Mouse (Mus musculus) adrenal gland, adult (tissue): ENCODE measurements at regions not wholly inside any gene's neighbourhood (a gene's known extent, or its start where the extent isn't known, plus 50 kb on each side); places are given as distances from the start of the nearest gene placed in this dataset.

ENCODE experiments used
- DNase-seq, 2 experiments: peaks; one replicate each; pipeline ENCODE4 v3.0.0; 2022 to 2023; ENCODE audit warnings: low spot score in 1 of 2; ENCODE audit not compliant: inconsistent age in 2 of 2

DNA sequence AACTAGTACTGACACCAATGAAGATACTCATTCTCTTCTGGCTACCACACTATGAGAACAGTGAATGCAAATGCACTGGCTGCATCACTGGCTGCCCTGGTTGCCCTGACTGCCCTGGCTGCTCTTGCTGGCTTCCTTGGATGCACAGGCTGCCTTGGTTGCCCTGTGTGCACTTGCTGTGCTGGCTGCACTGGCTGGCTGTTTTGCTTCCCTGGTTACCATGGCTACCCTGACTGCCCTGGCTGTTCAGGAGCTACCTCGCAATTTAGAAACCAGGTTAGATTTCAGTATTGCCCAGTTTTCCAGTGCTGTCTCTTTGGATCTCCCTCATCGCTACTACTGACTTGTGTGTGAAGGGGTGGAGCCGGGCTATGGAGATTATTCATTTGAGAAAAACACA is 175.7 kb downstream of the Fat4 start:
- no peak for DNase-seq

DNA sequence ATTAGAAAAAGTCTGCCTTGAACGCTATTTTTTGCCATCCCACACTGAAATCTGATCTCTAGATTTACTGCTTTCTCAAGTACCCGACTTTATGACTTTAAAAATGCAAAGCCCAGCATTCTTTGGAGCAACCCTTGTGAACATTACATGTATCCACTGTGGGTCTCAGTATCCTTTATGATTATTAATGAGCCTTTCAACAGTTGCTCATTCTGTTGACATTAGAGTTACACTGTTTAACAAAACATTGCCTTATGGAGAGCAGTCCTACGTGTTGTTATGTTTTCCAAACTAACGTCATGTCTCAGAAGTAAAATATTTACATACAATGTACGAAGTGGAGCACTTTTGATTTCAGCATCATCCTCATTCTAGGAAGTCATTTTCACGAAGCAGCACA is 178.7 kb downstream of the Fat4 start:
- DNase-seq: no peak

DNA sequence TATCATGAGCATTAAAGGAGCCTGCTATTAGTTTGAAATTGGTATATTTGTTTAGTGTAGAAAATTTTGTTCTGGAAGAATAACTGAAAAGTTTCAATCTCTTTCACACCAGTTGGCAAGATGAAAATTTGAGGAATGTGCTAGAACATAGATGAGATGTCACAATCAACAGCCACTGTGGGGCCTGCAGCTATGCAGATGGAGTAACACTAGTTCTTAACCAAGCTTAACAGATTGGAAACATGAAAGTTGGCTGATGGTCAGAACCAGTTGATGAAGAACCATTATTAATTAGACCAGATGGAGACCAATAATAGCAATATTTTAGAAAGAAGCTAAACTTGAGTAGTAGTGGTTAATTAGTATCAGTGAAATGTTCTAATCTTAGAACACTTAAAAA is 182.3 kb downstream of the Fat4 start:
- DNase-seq: no peak

DNA sequence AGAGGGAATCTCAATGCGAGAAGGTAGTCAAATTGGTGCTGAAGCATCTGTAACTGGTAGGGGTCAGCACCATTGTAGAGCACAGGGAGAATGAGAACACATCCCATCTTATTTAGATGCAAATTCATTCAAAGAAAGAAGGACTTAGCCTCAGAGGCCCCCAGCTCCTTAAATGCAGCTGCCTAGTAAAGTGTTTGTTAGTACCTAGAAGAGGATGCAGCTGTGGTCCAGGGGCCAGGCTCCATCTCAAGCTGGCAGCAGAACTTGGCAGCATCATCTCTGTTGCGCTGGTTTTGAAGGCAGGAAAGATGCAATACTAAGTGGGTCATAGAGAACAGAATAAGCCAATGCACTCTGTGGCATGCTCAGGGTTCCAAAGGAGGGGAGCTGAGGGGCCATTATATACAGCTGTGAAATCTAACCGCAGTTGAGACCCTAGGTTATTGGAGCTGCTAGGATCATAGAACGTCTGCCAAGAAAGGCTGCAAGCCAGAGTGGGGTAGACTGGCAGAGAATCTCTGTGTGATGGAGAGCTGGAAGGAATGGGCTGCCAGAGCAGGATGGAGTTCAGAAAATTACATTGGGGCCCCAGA is 196.0 kb downstream of the Fat4 start:
- no peak for DNase-seq

DNA sequence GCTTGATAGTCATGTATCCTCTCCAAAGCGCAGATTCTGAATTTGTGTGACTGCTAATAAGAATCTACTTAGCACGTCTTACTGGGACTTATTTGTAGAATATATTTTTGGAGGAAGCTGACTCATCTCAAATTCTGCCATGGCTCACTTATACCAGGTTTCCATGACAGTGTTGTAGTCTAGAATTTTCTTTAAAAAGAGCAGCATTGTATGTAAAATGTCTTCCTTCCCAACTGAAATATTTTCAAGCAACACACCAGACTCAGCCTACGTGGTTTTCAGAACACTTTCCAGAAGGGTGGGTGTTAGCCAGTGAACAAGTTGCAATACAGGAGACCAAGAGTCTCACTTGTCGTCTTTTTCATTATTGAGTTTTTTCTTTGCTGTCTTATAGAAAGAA is 202.2 kb downstream of the Fat4 start:
- DNase-seq: no peak

DNA sequence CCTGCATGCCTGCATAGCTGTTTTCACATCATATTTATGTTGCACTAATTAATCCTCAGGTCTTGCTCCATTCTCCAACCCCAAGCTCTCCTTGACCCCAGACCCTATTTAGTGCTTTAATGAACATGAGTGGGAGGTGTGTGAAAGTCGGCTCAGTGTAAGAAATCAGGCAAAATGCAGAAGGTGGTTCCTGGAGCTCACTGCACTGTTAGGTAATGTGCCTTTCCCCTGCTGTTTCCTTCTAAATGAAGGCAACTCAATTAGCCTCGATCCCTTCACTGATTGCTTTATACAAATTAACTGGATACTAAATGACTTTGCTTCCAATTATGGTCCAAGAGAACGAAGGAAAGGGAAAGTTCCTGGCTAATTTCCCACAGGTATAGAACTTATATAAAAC is 215.6 kb downstream of the Fat4 start:
- DNase-seq: no peak

DNA sequence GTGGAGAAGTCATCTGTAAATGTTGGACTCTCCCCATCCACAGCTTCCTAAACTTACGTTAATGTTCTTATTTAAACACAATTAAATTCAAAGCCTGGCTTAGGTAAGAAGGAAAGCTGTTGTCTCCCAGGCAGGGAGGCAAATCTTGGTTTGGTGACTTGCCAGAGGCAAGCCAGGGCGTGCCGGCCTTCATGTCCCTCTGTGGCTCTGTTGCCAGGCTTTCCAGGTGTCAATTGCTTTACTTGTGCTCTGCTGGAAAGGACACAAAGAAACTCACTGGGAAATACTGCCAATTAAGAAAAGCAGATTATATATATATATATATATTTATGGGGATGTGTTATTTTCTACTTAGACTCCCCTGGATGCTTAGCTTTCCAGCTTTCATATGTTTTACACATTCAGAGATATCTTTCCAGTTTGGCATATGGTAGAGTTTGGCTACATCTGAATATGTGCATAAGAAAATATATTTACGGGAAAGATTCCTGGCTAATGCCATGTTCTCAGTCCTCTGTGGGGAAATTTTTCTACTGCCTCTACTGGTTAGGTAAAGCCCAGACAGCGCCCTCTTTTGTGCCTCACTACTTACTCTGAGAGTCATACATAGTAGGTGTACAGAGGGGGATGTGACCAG is 223.1 kb downstream of the Fat4 start:
- DNase-seq: no peak

DNA sequence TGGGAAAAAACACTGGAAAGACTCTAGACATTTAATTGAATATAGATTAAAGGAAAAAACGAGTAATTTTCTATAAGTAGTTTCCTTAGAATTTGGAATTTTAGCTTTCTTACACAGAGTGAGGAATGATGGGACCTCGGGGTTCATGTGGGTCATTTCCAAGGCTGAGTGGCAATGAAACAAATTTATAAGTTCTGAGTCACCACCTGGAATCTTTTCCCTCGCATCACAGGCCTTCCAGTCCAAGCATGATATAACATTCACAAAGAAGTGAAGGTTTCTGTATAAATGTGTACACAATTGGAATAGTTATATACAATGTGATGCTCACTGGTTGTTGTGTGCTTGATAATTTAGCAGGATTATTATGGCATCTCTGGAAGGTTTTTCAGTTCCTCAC is 227.3 kb downstream of the Fat4 start:
- DNase-seq: peak in 1 of 2 experiments; percentile 52

DNA sequence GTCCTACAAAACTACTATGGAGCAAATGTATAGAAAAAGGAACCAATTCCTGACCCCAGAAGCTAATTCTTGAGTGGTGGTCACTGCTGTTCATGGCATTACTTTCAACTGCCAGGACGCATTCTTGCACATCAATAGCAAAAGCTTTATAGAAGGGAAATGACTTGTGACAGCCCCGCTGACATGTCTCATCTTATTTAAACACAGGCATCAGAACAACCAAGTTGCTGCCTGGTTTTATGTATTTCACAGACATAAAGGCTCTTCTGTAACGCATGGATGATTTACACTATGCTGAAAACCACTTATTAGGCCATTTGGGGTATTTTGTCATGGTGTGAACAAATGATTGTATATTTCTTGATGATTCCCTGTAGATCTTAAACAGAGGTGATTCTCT is 228.1 kb downstream of the Fat4 start:
- DNase-seq: no peak

DNA sequence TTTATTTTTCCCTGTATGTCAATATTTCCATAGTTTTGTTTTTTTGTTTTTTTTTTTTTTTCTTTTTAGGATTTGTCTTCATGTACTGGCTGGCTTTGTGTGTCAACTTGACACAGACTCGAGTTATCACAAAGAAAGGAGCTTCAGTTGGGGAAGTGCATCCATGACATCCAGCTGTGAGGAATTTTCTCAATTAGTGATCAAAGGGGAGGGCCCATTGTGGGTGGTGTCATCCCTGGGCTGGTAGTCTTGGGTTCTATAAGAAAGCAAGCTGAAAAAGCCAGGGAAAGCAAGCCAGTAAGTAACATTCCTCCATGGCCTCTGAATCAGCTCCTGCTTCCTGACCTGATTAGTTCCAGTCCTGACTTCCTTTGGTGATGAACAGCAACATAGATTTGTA is 228.7 kb downstream of the Fat4 start:
- no peak for DNase-seq

DNA sequence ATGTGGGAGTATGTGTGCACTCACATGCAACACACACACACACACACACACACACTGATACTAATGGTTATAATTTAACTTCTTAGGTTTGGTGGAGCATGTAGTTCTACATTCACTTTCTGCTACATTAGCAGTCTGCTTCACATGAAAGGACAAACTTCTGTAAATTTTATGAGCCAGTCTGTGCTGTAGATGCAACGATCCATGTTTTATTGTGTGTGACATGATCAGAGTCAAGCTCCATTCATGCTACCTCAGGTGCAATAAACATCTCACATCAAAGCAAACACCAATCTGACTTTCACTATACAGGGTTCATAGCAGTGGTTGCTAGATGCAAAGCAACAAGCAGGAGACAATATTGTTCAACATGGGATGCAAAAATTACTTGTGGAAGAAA is 235.5 kb downstream of the Fat4 start:
- no peak for DNase-seq

DNA sequence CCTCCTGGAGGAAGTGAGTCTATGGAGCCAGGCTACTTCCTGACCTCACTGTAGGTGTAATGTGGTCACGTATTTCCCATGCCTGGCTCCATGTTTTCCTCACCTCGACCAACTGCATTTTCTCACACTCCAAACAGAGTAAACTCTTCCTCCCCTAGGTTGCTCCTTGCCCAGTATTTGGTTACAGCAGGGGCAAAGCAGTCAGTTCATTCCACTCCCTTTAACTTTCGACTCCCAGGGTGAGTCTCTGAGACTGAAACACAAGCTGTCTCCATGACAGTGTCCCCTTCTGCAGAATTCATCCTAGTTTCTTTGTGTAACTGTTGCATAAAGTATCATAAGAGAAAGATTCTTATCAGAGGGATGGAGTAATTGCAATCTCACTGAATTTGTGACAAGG is 243.8 kb downstream of the Fat4 start:
- peak in 1 of 2 experiments; percentile 32 for DNase-seq

DNA sequence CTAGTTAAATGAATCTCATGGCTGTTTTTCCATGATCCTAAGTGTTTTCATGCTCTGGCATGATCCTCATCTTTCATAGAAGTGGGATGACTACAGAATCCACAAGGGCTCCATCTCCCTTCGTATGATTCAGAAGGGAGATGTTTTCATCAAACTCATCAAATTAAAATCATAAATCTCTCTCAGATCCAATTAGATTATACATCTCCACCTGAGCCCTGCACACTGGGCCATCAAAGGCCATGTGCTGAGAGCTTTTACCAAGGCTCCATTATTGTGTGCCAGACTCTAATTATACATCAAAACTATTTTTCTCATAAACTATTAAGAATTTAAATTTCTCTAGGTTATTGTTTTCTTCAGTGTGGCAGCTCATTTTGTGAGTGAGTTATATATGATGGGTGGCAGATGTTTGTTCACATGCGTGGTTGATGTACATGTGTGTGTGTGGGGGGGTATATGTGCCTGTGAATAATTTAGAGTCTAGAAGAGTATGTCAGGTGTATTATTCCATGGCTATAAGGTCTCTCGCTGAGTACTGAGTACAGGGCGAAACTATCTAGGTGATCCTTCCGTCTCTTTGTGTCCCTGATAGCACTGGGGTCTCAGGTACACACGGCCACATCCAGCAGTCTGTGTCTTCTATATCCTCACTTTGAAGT is 278.4 kb downstream of the Fat4 start:
- DNase-seq: no peak

DNA sequence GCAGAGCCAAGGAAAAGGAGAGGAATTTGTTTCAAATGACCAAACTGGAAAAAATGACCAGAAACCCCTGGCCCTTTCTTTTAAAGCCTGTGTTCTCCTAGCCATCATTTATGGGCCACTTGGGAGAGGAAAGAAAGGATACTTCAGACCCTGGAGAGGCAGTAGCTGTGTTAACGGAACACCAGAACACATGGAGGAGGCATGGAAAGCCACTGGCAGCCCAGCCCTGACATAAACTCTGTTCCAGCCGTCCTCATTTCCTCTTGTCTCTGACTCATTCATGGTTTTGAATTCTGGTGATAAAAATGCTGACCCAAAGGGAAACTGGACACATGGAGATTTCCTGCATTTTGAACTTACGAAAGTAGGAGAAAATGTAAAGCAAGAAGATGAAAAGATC is 295.9 kb downstream of the Fat4 start:
- DNase-seq: no peak

DNA sequence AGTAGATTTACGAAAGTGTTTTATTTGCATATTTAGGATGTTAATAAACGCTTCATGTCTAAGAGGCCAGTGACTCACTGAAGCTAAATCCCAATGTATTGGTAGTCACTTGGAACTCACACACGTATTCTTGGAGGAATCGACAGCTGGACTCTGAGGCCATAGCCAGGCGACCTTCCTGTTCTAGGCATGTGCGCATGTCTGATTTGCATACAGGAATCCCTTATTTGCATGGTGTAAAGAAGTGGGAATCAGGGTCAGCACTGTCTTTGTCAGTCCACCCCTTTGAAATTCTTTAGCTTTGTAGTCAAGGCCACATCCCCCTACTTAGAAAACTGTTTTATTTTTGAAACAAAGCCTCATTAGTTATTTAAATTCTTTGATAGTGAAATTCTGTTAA is 308.4 kb downstream of the Fat4 start:
- DNase-seq: no peak

DNA sequence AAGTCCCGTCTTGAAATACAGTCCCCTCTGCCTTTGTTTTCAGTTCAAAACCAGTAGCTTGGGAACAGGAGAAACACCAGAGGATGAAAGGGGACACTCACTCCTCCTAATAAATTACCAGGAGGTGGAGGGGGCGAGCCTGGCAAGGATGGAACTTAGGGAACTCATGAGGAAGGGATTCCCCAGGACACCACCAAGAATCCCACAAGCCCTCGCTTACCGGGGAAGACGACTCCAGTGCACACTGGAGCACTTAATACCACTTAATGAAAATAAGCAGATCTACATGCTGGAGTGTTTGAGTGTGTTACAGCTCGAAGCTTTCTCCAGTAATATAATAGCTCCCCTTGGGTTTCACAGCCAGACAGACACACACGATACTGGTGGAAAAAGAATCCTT is 315.9 kb downstream of the Fat4 start:
- no peak for DNase-seq

DNA sequence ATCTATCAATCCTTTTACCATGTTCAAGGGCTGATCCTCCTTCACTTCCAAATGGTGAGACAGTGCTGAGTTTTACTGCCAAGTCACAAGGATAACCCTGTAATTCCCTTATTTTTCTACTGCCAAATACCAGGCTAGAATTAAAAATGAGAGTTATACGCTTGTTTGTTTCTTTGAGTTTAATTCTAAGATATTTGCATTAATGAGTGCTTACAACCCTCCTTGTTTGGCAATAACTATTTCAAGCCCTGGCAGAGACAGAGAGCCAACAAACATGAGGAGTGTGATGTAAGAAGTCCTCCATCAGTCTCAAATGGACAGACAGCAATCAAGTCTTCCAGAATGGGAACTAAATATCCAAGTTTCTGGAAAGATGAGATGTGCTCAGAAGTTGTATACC is 321.9 kb downstream of the Fat4 start:
- DNase-seq: no peak

DNA sequence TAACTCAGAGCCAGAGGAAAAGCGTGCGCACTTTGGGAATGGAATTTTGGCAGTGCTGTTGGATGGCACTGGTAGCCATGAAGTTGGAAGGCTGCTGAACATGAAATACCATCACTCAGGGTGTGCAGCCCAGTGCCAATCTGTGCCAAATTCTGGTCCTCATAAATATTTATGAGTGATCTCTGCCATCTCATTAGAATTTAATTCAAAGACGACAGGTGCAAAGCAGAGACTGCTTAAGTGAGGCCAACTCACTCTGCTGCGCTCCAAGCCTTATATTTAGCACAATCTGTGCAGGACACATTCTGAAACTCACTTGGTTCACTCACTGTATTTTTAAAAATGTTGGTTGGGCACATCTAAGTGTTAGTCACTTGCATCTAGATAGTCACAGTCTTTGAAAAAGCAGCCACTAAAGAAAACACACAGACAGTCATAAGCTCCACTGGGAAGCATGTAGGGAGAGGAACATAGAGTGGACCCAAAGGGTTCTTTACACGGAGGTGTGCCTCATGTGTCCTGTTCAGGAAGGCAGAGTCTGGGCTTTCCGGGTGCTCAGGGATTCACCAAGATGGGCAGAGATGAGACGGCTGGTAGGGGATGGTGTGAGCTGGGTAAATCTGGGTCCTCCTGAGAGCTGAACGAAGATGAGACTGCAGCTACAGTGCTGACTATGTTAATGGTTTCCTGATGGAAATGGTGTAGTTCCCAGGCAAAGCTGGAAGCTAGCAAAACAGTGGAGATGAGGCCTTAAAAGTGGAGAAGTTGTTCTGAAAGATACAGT is 322.8 kb downstream of the Fat4 start:
- no peak for DNase-seq

DNA sequence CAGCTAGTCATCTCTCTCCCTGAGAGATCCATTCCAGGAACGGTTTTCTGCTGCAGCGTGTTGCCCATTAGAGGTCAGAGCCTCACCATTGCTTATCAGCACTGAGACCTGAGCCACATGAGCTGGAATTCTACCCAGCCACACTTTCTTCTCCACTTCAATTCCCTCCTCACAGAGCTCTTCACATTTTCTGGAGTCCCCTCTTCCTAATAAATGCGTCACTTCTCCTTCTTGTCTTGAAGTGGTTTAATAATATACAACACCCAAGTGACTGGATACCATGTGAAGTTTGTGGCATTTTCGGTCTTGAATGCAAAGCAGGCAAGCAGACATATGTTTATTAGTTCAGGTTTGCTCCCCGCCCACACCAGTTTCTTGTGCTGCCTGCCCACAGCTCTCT is 324.9 kb downstream of the Fat4 start:
- DNase-seq: no peak

DNA sequence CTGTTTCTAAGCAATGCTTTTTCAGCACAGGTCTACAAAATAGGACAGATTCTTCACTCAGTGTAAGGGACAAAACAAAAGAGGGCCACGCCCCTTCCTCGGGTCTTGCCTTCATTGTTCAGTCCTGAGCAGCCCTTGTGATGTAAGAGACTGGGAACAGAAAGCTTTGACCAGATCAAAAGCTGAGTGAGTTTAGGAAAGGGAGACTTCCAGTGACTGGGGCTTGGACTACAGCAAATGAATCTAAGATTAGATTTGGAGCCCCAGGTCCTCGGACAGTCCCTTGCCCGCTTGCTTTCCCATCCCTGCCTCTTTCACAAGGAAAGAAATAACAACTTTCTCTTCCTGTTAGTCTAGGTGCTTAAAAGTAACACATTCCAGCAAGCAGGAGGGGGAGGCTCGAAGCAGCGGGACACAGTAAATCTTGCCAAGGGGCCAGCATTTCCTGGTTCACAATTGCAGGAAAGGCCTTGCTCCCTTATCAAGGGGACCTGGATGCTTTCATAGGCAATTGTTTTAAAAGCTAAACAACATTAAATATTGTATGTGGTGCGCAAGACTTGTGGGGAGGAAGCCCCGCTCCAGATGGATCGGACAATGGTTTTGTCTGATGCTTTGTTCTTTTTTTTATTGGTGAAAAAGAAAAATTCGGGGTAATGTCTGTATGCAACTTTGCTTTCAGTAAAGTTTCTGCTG is 333.4 kb downstream of the Fat4 start:
- peak; percentile 27 to 67 for DNase-seq

DNA sequence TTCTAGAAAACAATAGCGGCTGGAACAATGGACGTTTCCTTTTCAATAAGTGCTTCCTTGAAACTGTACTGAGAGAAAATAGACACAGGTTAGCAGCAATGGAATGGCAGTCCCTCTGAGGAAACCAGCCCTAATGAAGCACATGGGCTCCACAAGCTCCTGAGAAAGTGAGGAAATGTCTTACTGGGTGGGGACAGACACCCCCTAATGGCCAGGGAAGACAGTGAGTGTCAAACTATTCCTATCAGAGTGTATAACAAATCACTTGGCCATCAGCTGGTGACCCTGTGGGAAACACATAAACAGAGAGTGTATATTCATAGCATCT is 333.9 kb downstream of the Fat4 start:
- peak; percentile 9 to 50 for DNase-seq

DNA sequence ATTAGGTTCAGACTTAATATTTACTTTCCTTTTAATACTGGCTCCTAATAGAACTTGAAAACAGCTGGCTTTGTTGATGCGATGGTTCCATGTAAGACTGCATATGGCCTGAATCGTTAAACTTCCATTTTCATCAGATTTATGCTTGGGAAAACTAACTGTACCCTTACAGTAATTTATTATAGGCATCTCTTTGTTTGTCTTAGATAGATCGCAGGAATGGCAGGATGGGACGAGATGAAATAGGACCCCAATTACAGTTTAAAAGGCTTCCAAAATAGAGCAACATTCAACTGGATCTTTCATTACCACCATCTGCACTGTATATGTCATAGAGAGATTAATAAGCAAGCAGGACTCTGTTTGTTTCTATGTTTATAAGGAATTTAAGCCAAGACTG is 335.3 kb downstream of the Fat4 start:
- DNase-seq: no peak
